Mouse (Mus musculus) myocyte (in vitro differentiated cells): Measurements from ENCODE around the gene Ago1.

Experiments used
- CEBPB ChIP-seq: IDR thresholded peaks from 2 replicates; pipeline ENCODE4 v1.6.1; 2011; ENCODE audit warnings: mild to moderate bottlenecking, moderate library complexity; ENCODE audit not compliant: poor library complexity, insufficient read depth, severe bottlenecking
- E2F4 ChIP-seq: IDR thresholded peaks from one replicate; pipeline ENCODE4 v1.6.1; 2011; ENCODE audit warnings: mild to moderate bottlenecking, control low read depth, moderate library complexity; ENCODE audit not compliant: insufficient read depth
- MAX ChIP-seq: IDR thresholded peaks from one replicate; pipeline ENCODE4 v1.6.1; 2011; ENCODE audit warnings: low read depth, mild to moderate bottlenecking, control low read depth
- MYOD1 ChIP-seq, 3 experiments: IDR thresholded peaks; one replicate each; pipeline ENCODE4 v1.6.1; 2011; ENCODE audit warnings: control low read depth in 2 of 3, low read depth in 2 of 3, mild to moderate bottlenecking in 2 of 3, moderate library complexity in 1 of 3; ENCODE audit not compliant: insufficient read length in 2 of 3, control insufficient read depth in 1 of 3
- MYOG ChIP-seq, 3 experiments: IDR thresholded peaks; one replicate each; pipeline ENCODE4 v1.6.1; 2011; ENCODE audit warnings: control low read depth in 2 of 3, low read depth in 2 of 3, mild to moderate bottlenecking in 2 of 3; ENCODE audit not compliant: insufficient read length in 2 of 3, control insufficient read depth in 1 of 3, insufficient read depth in 1 of 3
- POLR2A ChIP-seq: IDR thresholded peaks from one replicate; pipeline ENCODE4 v1.6.1; 2011; ENCODE audit warnings: low read depth, mild to moderate bottlenecking, control low read depth, moderate library complexity; ENCODE audit not compliant: insufficient read length
- POLR2AphosphoS2 ChIP-seq: IDR thresholded peaks from one replicate; pipeline ENCODE4 v1.6.1; 2011; ENCODE audit warnings: low read depth, control low read depth; ENCODE audit not compliant: insufficient read length
- REST ChIP-seq: IDR thresholded peaks from one replicate; pipeline ENCODE4 v1.6.1; 2011; ENCODE audit warnings: mild to moderate bottlenecking, control low read depth, moderate library complexity; ENCODE audit not compliant: insufficient read depth, insufficient read length
- TCF12 ChIP-seq: IDR thresholded peaks from one replicate; pipeline ENCODE4 v1.6.1; 2011; ENCODE audit warnings: mild to moderate bottlenecking, control low read depth; ENCODE audit not compliant: poor library complexity, insufficient read depth, severe bottlenecking
- USF1 ChIP-seq: IDR thresholded peaks from one replicate; pipeline ENCODE4 v1.6.1; 2011; ENCODE audit warnings: low read depth, mild to moderate bottlenecking, control low read depth, moderate library complexity

DNA sequence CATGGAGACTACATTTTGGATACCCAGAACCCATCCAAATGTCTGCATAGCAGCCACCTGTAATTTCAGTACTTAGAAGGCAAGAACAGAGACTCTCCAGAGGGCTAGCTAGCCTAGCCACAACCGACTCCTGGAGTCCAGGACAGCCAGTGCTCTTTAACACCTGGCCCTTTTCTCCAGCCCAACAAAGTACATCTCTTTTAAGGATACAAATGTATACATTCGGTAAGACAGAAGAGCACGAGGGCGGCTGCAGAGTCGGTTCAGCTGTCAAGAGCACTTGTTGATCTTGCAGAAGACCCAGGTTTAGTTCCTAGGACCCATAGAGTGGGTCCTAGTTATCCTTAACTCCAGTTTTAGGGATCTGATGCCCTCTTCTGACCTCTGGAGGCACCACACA, 13.1 kb upstream of the Ago1 start:
- TF ChIP-seq MAX (no peak), USF1 (no peak), REST (no peak), MYOG (IDR thresholded peaks at IDR 0.05; ENCODE audit: control insufficient read depth in 1 of 3, insufficient read depth in 1 of 3, insufficient read length in 2 of 3, low read depth in 2 of 3) (no peak), MYOD1 (IDR thresholded peaks at IDR 0.05; ENCODE audit: control insufficient read depth in 1 of 3, insufficient read length in 2 of 3, low read depth in 2 of 3) (no peak), POLR2A (no peak), POLR2AphosphoS2 (no peak), TCF12 (no peak), E2F4 (no peak), CEBPB (no peak)
